Mouse (Mus musculus): ENCODE measurements at regions not wholly inside any gene's neighbourhood (a gene's known extent, or its start where the extent isn't known, plus 50 kb on each side); places are given as distances from the start of the nearest gene placed in this dataset.
A peak's percentile ranks its signal among the peaks of the same experiment; 100 is the strongest.
"Not testable (repeated sequence)": the region's sequence is repeated elsewhere in the genome, so short reads cannot be mapped to it uniquely, and the experiment has no call there.

DNA sequence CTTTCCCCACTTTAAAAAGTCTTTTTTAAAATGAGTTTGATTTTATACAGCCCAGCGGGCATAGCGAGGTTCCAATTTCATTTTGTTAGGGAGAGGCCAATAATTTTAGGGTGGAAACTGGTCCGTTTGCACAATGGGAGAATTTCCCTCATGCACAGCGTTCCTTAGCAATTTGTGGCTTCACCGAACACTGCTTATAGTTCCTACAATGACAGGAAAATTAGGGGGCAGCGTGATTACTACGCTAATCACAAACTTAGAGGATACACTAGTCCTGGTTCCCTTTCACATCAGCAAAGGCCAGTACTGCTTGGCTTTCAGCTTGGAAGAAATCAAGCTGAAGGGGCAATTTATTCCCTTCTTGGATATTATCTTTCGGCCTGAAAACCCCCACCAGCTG, 745.1 kb upstream of the Gm19410 start:
- no peak for DNase-seq

DNA sequence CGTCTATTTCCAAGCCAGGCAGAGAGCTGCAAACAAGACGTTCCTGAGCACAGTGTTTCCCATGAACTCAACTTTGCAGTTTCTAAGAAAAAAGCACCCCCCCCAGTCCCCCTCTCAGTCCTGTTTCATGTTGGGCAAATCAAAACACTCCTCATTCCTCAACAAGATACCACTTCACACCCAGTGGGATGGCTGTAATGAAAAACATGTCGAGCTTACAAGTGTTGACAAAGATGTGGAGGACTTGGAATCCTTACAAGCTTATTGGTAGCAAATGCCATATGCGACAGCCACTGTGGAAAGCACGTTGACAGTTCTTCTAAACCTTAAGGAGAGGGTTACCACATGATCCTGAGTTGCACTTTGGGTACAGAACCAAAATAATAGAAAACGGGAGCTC, 742.9 kb upstream of the Gm19410 start:
- no peak for DNase-seq

DNA sequence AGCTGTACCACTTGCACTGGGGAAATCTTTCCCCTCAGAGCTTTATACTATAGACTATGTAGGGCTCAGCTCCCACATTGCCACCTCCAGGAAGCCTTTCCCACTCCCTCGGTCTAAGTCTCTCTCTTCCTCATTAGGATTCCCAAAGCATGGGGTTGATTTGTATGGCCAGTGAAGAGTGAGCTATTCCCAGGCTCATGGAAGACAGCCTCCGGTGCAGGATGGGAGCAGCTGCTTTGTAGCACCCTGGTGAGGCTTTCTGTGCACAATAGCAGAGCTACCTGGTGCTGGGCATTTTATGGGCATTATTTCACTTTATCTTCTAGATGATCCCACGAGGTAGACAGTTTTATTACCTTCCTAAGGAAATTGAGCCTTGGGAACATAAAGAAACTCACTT, 717.8 kb upstream of the Gm19410 start:
- no peak for DNase-seq

DNA sequence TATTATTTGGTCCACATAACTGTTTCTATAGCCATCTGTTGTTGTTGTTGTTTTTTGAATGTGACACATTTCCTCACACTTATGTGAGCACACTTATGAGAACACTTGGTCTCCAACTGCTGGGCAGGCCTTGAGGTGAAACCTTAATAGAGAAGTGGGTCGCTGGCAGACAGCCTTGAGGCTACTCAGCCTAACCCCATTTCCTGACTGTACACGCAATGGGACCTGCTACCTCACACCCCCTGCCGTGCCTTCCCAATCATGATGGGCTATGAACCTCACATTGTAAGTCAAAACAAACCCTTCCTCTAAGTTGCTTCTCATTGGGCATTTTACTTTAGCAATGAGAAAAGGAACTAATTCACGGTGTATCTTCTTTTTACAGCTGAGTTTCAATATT, 712.1 kb upstream of the Gm19410 start:
- no peak for DNase-seq

DNA sequence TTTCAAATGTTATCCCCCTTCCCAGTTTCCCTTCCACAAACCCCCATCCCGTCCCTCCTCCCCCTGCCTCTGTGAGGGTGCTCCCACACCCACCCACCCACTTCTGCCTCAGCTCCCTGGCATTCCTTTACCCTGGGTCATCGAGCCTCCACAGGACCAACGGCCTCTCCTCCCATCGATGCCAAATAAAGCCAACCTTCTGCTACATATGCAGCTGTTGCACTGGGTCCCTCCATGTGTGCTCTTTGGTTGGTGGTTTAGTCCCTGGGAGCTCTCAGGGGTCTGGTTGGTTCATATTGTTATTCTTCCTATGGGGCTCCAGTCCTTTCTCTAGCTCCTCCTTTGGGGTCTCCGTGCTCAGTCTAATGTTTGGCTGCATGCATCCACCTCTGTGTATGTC, 704.5 kb upstream of the Gm19410 start:
- no peak for DNase-seq

DNA sequence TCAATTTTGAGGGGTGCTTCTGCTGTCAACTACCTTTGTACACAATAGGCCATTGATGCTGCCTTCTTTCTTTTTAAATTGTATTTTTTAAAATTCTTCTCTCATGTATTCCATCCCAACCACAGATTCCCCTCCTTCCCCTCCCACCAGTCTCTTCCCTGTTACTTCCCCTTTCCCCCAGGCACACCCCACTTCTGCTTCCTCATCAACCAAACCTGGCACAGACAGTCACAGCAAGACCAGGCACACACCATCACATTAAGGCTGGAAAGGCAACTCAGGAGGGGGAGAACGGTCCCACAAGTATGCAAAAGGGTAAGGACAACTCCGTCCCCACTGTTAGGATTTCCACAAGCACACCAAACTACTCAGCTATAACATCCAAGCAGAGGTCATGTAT, 697.4 kb upstream of the Gm19410 start:
- no peak for DNase-seq

DNA sequence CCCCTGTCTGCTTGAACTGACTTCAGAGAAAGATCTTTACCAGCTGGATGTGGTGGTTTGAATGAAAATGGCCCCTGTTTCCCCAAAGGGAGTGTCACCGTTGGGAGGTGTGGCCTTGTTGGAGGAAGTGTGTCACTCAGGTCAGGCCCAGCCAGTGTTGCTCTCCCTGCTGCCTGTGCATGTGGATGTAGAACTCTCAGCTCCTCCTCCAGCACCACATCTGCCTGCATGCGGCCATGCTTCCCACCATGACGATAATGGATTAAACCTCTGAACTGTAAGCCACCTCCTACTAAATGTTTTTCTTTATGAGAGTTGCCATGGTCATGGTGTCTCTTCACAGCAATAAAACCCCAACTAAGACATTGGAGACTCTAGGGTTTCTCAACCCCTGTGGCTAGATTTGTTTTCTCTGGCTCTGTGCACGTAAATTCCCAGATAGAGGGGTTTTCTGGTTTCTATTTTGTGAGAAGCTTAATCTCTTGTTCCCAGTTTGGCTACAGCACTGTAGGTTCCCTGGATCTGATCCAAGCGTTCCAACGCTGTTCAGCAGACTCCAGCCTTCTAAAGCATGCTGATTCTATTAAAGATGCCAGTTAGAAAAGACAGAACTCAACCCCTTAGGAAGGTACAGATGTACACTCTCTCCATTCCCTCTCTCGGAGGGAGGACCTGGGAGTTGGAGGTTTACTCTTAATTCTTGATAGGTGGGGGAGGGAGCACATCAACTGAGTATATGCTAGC, 695.2 kb upstream of the Gm19410 start:
- DNase-seq = no peak

DNA sequence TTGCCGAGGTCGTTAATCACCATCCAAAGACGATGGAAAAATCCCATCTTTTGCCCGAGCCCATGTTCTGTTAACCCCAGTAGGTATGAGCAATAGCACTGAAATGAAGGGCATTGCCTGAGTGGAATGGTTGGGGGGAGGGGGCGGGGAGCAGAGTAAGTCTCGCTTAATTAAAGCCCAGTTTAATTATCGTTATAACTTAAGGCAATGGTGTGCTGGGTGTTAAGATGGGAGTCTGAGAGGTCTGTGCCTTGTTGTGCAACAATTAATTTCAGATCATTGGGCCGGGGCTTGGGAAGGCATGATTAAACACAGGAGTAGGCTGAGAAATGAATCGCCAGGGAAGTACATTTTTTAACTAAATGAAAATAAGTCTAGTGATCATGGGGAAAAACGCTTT, 689.6 kb upstream of the Gm19410 start:
- DNase-seq = no peak

DNA sequence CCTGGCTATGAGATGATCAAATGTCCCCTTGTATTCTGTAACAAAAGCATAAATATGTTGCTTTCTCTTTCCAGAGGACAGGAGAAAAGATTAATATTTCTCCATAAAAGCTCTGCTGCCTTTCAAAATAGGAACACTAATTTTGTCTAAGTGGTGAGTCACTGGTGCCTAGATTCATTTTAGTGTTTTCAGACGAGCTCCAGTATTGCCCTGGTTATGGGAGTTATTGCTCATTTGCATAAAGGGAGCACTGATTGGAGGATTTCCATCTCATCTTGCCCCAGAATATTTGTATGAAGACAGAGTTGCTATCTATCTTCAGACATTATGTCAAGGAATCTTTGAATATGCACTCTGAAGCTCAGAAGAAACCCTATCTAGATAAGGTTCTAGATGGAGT, 682.4 kb upstream of the Gm19410 start:
- no peak for DNase-seq

DNA sequence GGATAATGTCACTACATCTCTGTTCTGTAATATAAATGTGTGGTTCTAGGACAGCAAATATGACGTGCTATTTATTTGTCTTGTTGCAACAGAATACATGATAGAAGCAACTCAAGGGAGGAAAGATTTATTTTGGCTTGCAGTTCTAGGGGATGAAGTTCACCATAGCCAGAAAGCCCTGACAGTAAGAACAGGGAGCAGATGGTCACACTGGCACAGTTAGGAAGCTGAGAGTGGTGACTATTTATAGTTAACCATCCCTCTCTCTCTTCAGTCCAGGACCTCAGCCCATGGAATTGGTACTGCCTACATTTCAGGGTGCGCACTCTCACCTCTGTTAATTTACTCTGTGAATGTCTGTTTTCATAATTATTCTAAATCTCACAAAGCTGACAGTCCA, 678.5 kb upstream of the Gm19410 start:
- no peak for DNase-seq

DNA sequence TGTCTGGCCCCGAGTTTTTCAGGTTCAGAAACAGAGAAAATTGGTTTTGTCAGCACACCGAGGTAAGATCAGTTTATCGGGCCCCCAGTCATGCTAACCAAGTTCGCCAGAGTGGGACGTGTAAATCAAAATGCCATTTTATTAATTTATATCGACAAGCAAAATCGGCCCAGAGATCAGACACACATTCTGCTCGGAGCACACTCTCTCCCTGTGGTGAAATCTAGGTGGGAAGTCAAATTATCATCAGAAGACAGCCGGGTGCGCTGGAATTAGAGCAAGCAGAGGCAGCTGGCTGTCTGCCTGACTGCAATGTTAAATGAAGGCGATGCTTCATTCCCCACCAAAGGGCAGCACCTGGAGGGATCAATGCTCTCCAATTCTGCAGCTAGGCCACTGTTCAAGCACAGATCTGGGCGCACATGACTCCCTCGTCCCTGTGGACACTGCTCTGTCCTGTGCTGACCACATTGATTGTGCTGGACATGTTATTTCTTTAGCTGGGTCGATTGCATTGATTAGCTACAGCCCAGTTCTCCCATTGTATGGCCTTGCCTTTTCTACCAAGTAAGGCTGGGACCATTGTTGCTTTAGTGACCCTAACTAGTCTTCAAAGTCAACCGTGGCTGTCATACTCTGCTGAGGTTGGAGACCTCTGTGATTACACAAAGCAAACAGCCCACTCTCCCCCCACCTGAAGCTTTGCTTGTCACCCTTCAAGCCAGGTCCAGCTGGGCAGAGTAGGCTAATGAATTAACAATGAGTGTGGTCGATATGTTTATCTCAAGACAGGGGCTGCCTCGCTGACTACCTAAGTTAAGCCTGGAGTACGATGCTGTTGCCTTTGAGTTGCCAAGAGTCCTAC, 677.0 kb upstream of the Gm19410 start:
- no peak for DNase-seq

DNA sequence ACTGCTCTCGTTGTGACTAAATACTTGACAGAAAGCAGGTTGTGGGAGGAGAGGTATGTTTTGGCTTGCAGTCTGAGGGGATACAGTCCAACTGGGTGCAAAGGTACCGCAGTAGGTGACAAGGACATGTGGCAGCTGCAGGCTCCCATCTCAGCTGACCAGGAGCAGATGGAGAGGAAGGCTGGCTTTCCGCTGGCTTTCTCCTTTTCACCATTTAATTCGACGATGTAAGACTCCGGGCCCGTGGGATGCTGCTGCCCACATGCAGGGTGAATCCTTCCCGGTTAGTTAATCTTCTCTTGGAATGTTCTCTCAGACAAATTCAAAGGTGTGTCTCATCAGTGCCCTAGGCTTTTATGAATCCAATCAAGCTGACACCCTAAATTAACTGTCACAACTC, 676.1 kb upstream of the Gm19410 start:
- DNase-seq = no peak

DNA sequence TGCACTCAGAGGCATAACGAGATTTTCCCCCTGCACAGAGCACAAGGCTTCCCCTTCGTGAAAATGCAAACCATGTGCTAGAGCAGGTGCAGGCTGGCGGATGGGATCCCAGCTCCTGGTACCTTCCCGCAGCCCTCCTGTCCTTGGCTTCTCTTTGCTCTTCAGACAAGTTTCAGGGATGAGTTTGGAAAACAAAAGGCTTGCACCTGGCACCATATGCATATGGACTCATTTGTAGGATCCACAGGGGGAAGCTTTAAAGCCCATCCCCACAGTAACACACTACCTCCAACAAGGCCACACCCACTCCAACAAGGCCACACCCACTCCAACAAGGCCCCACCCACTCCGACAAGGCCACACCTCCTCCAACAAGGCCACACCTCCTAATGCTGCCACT, 663.9 kb upstream of the Gm19410 start:
- no peak for DNase-seq

DNA sequence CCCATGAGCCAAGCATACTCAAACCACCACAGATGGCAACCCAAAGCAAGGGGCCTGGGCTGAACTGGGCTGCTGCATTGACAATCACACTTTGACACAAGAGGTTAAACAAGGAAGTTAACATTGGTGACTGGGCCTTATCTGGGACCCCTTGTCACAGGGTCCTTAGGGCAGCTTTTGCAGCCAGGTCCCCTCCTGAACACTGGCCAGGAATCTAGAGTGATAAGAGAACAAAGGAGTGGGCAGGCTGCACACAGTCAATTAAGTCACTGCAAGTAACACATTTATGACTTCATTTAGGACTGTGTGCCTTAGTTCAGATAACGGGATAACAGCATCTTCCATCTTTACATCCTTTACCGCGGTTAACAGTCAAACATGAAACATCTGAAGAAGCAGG, 663.5 kb upstream of the Gm19410 start:
- not testable (repeated sequence) for DNase-seq

DNA sequence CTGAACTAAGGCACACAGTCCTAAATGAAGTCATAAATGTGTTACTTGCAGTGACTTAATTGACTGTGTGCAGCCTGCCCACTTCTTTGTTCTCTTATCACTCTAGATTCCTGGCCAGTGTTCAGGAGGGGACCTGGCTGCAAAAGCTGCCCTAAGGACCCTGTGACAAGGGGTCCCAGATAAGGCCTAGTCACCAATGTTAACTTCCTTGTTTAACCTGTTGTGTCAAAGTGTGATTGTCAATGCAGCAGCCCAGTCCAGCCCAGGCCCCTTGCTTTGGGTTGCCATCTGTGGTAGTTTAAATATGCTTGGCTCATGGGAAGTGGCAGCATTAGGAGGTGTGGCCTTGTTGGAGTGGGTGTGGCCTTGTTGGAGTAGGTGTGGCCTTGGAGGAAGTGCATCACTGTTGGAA, 661.1 kb upstream of the Gm19410 start:
- DNase-seq = not testable (repeated sequence)

DNA sequence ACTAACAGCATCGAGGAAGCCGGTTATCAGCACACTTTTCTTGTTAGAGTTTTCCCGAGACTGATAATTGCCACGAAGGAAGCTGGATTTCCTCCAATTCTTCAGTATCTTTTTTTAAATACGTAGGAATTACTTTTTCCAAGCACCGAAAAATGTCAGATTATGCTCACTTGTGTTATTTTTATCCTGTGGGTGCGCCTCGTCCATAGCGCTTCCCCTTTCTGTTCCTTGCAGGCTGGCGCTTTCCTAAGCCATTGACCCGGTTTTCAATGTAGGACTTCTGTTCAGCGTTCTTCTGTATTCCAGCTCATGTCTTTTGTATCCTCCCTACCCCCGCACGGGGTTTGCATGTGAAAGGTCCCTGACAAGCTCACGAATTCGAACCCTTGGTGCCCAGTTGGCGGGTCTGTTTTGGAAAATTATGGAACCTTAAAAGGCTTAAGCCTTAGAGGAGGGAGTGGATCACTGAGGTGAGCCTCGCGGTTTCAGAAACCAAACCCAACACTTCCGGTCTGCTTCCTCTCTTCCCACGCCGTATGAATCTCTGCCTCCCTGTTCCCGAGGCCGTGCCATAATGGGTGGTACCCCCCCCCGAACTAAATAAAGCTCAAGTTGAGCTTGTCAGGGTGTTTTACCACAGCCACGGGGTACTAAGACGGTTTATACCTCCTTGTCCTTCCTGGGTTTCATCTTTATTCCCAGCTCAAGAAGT, 655.9 kb upstream of the Gm19410 start:
- DNase-seq = no peak

DNA sequence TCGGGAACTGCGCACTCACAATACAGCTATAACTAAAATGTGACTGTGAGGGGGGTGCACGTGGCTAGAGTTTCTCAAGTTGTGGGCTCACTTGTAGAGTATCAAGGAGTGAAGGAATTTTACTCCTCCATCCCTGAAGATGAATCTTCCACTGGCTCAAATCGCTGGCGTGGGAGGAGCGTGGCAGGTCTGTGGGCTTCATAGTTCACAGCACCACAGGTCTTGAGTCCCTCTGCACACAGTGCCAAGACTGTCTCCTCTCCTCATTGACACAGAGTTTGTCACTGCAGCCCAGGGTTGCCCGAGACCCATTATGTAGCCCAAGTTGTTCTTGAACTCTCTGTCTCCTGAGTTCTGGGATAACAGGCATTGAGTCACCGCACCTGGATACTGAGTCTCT, 655.3 kb upstream of the Gm19410 start:
- no peak for DNase-seq

DNA sequence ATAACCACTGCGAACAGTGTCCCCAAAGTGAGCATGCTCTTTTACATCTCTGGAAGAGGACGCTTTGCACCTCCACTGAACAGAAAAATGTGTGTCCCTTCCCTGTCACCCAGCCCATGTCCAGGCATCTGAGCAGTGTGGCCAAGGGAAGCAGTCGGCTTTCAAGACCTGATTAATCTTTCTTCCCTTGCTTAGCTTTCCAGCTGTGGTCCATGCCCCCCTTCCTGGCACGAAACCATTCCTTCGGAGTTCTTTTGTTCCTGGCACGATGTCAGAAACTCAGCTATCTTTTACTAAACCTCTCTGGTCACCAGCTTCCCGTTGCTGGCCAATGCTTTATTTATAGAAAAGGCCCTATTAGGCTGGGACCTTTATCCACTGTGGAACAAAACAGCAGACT, 654.5 kb upstream of the Gm19410 start:
- no peak for DNase-seq

DNA sequence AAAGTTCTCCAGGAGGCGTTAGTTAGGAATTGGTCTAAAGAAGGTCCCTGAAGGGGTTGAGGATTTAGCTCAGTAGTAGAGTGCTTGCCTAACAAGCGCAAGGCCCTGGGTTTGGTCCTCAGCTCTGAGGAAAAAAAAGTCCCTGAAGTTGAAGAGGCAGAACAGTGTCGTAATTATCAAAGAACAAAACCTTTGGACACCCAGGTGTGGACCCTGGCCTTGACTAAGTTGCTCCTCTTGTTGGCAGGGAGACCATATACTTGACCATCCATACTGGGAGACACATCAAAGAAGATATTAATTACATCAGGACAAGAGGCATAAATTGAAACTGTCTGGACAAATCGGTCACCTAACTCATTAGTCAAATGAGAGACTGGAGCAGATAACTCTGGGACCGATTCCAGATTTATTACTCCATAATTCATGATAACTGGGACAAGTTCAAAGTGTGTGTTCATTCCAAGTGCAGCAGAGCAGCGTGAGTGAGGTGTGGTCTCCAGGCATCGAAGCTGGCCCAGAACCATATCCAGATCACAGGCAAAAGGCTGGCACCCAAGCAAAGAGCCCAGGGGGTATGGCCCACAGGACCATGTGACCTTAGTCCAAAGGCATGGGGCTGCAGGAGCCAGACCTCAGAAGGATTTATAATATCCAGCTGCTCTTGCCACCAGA, 652.9 kb upstream of the Gm19410 start:
- DNase-seq = no peak

DNA sequence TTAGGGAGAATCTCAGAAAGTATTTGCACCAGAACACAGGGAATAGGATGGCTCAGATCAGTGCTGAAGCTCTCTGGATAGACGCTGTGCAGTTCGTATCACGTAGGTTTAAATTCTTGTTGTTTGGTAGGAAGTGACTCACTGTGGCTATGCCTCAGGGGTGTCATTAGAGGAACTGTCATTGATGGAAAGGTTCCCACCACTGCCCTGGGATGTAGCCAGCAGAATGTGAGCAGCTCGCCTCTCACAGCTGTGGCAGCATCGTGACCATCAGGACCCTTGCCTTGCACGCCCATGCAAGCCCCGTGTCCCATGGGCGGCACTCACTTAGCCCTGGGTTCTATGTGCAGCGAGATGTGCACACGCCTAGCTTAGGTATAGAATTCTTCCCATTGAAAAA, 651.6 kb upstream of the Gm19410 start:
- no peak for DNase-seq

DNA sequence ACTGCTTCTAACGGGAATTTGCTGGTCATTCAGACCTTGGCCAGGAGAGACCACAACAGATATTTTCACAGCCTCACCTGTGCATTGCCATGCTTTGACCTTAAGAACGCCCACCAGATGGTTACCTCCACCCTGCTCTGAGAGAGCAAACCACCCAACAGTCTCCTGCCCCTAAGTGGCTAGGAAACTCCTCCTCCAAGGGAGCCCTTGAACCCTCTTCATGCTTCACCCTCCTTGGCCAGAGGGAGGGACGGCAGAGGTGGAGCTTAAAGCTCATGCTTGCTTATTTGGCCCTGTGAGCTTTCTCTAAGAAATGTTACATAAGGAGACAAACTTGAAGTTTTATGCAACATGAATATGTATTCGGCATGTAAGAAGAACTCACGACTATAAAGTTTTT, 645.0 kb upstream of the Gm19410 start:
- no peak for DNase-seq

DNA sequence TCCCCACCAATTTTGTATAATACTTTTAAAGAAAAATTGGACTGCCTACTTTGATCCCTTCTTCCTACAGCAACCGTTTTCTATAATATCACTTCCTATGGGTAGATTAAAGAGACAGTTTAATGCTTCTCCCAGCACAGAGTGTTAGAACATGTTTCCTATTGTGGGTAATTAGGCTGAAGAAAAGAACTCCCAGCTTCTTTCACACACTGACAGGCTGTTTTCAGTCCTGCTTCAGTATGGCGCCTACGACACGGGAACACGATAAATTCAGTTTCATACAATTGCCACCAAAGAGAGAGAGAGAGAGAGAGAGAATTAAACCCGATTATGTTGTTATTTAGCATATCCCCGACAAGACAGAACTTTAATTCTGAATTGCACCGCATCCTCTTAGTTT, 644.5 kb upstream of the Gm19410 start:
- DNase-seq = no peak

DNA sequence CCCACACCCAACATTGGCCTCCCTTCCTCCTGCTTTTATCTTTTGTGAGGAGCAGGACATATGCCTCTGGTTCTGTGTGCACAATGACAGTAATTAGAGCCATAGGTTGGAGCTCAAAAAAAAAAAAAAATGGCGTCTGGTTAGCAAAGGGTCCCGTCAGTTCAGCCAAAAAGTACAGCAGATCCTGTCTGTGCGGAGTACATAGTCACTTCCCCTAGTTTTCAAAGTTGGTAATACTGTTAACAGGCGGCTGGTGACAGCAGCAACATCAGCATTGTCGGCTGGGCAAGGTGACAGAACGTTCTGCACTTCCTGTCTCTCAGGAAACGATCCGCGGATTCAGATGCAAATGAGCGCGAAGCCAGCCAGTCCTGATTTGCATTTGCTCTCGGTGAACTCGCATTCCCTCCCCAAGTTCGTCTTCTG, 642.4 kb upstream of the Gm19410 start:
- peak; percentile 31 to 44 for DNase-seq

All from kidney, adult 8-10 months (tissue).